Mouse (Mus musculus) cerebellum, adult 2 months (tissue): ENCODE measurements around the gene Hoxb6.

Experiments
- CTCF ChIP-seq: fragments of 200-500 bp; IDR thresholded peaks from 2 replicates; pipeline ENCODE4 v1.5.1; 2011; ENCODE audit warnings: low read depth, mild to moderate bottlenecking, control low read depth, low read length, moderate library complexity, borderline replicate concordance; ENCODE audit not compliant: insufficient read depth
- POLR2A ChIP-seq: fragments of 200-500 bp; IDR thresholded peaks from 2 replicates; pipeline ENCODE4 v1.6.1; 2011; ENCODE audit warnings: low read length, control low read depth, borderline replicate concordance; ENCODE audit not compliant: insufficient read depth

GRCm38 (mm10) chr11:96250901-96251300 lies 41.4 kb upstream of the Hoxb6 start:
- TF ChIP-seq CTCF (no peak), POLR2A (no peak)
